Mouse (Mus musculus) liver, embryonic 14.5 days (tissue): ENCODE data around the gene Col4a3. TPM values are rescaled to one million over a fixed set of nuclear protein-coding genes. Genes with fewer than 3 reads are reported as not detected.

Experiments
- ATAC-seq: fragments of 200-750 bp; cut with Nextera tagmentation; 2 replicates; pipeline ENCODE4 v1.8.0; 2017; ENCODE audit warnings: moderate number of reproducible peaks, mild to moderate bottlenecking, moderate library complexity; ENCODE audit not compliant: insufficient read depth
- DNase-seq, 3 experiments: peaks; one replicate each; pipeline ENCODE4 v3.0.0-alpha.2; 2012 to 2013; ENCODE audit warnings: low read depth in 3 of 3, low spot score in 3 of 3
- H3K27ac ChIP-seq: fragments of 300-500 bp; sonication (generic); 2 replicates; pipeline ENCODE4 v1.5.1; 2014; ENCODE audit warnings: moderate library complexity, mild to moderate bottlenecking, control low read depth, inconsistent platforms
- H3K27me3 ChIP-seq: fragments of 300-500 bp; sonication (generic); 2 replicates; pipeline ENCODE4 v1.6.1; 2014; ENCODE audit warnings: mild to moderate bottlenecking, low read length, moderate library complexity; ENCODE audit not compliant: control insufficient read depth, insufficient read depth
- H3K36me3 ChIP-seq: fragments of 300-500 bp; sonication (generic); replicated peaks from 2 replicates; pipeline ENCODE4 v1.6.1; 2014; ENCODE audit warnings: low read depth; ENCODE audit not compliant: control insufficient read depth, insufficient read depth
- H3K4me1 ChIP-seq, 2 experiments: fragments of 200-500 bp in 1 of 2; fragments of 300-500 bp in 1 of 2; sonication (generic) in 1 of 2; replicated peaks; 2 replicates each; pipeline ENCODE4 v1.6.1; 2012 to 2014; ENCODE audit warnings: antibody characterized with exemption in 1 of 2, inconsistent platforms in 1 of 2, low read length in 1 of 2; ENCODE audit not compliant: control insufficient read depth in 2 of 2, insufficient read depth in 2 of 2
- H3K4me2 ChIP-seq: fragments of 300-500 bp; sonication (generic); 2 replicates; pipeline ENCODE4 v1.6.1; 2014; ENCODE audit warnings: low read depth, mild to moderate bottlenecking, control low read depth, moderate library complexity
- H3K4me3 ChIP-seq, 2 experiments: fragments of 200-500 bp in 1 of 2; fragments of 300-500 bp in 1 of 2; sonication (generic) in 1 of 2; 2 replicates each; pipeline ENCODE4 v1.5.1; 2012 to 2014; ENCODE audit warnings: low read depth in 2 of 2, low read length in 2 of 2, mild to moderate bottlenecking in 2 of 2, control low read depth in 1 of 2, inconsistent platforms in 1 of 2, moderate library complexity in 1 of 2; ENCODE audit not compliant: insufficient read depth in 1 of 2
- H3K9ac ChIP-seq: fragments of 300-500 bp; sonication (generic); replicated peaks from 2 replicates; pipeline ENCODE4 v1.6.1; 2014; ENCODE audit warnings: mild to moderate bottlenecking, control low read depth, moderate library complexity
- H3K9me3 ChIP-seq: fragments of 300-500 bp; sonication (generic); 2 replicates; pipeline ENCODE4 v1.6.1; 2016; ENCODE audit warnings: low read length, mixed read lengths; ENCODE audit not compliant: control insufficient read depth
- CTCF ChIP-seq: IDR thresholded peaks from 2 replicates; pipeline ENCODE4 v1.5.1; 2016; ENCODE audit warnings: antibody characterized with exemption, low read depth, control low read depth
- EP300 ChIP-seq: IDR thresholded peaks from 2 replicates; pipeline ENCODE4 v1.6.1; 2016; ENCODE audit warnings: antibody characterized with exemption, low read depth
- WGBS: fragments of 180-500 bp; shearing (Covaris S2); extraction: QIAGEN DNeasy Blood & Tissue Kit; methylation state at CpG from one replicate; pipeline ENCODE4 v1.1.7; 2014; ENCODE audit not compliant: insufficient replicate concordance; 5-methylcytosine and 5-hydroxymethylcytosine counted together
- polyA plus RNA-seq, 2 experiments: library from polyadenylated mRNA; depleted of rRNA in 1 of 2; stranded (reverse) in 1 of 2; unstranded in 1 of 2; fragments of >200 nt; fragmentation: Nextera tagmentation in 1 of 2; extraction: Ambion mirVana in 1 of 2; gene quantifications; 2 replicates each; pipeline versions ENCODE4 v1.2.1 to v1.2.3; 2012 to 2014

Gene Col4a3
- polyA plus RNA-seq, 2 experiments: 0.10 TPM

DNA sequence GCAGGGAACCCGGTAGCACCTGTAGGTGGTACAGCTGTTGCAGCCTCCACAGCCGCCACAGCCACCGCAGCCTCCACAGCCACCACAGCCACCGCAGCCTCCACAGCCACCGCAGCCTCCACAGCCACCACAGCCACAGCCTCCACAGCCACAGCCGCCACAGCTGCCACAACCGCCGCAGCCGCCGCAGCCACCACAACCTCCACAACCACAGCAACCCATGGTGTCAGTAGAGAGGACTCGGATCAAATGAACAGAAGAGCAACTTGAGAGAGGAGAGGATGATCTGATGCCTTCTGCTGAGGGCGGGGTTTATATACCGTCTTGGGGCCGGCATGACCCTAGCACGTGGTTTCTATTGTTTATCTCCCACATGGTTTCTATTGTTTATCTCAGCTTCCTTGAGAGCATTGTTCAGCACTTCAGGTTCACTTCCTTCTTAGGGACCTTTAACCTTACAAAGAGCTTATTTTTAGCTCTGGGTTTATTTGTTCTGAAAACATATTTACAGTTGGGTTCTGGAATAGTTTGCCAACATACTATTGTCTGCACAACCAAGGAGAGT, 184.4 kb downstream of the Col4a3 start, which contains the start of gene Gm47791:
TSS of gene Gm47791 (minus strand) at position 222 of the 565 bp plus-strand sequence.
- H3K4me2 ChIP-seq: no peak within 1 kb of the TSS
- no peaks in the 10 kb centered on the region for H3K9me3 ChIP-seq
- DNase-seq (no peak), ATAC-seq (no peak)
- no peaks in the 10 kb centered on the region for H3K4me1 ChIP-seq
- H3K36me3 ChIP-seq: no peaks in the 10 kb centered on the region
- no peak for TF ChIP-seq CTCF
- TF ChIP-seq EP300: no peak
- no peak within 1 kb of the TSS for H3K27ac ChIP-seq
- H3K4me3 ChIP-seq: no peak within 1 kb of the TSS
- no peak within 1 kb of the TSS for H3K9ac ChIP-seq
- WGBS: 60% methylated on average over 15 of the region's 15 CpGs
- H3K27me3 ChIP-seq: no peaks in the 10 kb centered on the region

Other genes with a start within 250 kb of the Col4a3 start
- 0.02 and 0.03 TPM in 2 replicates for gene Col4a4, start 72 bp upstream of the Col4a3 start, polyA plus RNA-seq (2012; rRNA removed)
- gene Col4a4, start 72 bp upstream of the Col4a3 start, polyA plus RNA-seq (2014; fragmentation: Nextera tagmentation; extraction: Ambion mirVana): 0.01 and 0.08 TPM in 2 replicates
- gene Mff, start 138.0 kb downstream of the Col4a3 start, polyA plus RNA-seq (2012; rRNA removed): 47.9 and 82.1 TPM in 2 replicates
- gene Mff, start 138.0 kb downstream of the Col4a3 start, polyA plus RNA-seq (2014; fragmentation: Nextera tagmentation; extraction: Ambion mirVana): 193 and 197 TPM in 2 replicates
- not detected in 2 replicates for gene Tm4sf20, start 181.5 kb downstream of the Col4a3 start, polyA plus RNA-seq (2012; rRNA removed)
- gene Tm4sf20, start 181.5 kb downstream of the Col4a3 start, polyA plus RNA-seq (2014; fragmentation: Nextera tagmentation; extraction: Ambion mirVana): not detected in 2 replicates
- gene Gm47791, start 184.3 kb downstream of the Col4a3 start, polyA plus RNA-seq (2012; rRNA removed): not detected in 2 replicates
- not detected in 2 replicates for gene Gm47791, start 184.3 kb downstream of the Col4a3 start, polyA plus RNA-seq (2014; fragmentation: Nextera tagmentation; extraction: Ambion mirVana)